Mouse (Mus musculus): ENCODE measurements at regions not wholly inside any gene's neighbourhood (a gene's known extent, or its start where the extent isn't known, plus 50 kb on each side); places are given as distances from the start of the nearest gene placed in this dataset.

- no peak for TF ChIP-seq POLR2A (IDR thresholded peaks at IDR 0.05; ENCODE audit: extremely low read depth, insufficient read depth, low read length)
- no peak for TF ChIP-seq CTCF (IDR thresholded peaks at IDR 0.05; ENCODE audit: low read depth, low read length)
Observed at GRCm38 (mm10) chr3:81742124-81742523, 190.3 kb upstream of the Ctso start.
